Mouse (Mus musculus) heart, embryonic 16.5 days (tissue): ENCODE data around the gene Resp18. TPM values are rescaled to one million over a fixed set of nuclear protein-coding genes. Genes with fewer than 3 reads are reported as not detected.
"Not testable (repeated sequence)": the region's sequence is repeated elsewhere in the genome, so short reads cannot be mapped to it uniquely, and the experiment has no call there.

Experiments
- ATAC-seq: fragments of 200-750 bp; cut with Nextera tagmentation; replicated peaks from 2 replicates; pipeline ENCODE4 v1.8.0; 2017; ENCODE audit warnings: moderate number of reproducible peaks; ENCODE audit not compliant: insufficient read depth, low FRiP score; ENCODE audit errors: extremely low read depth
- H3K27ac ChIP-seq: fragments of 300-500 bp; sonication (generic); 2 replicates; pipeline ENCODE4 v1.5.1; 2014; ENCODE audit warnings: mild to moderate bottlenecking, low read length, control low read depth, moderate library complexity
- H3K27me3 ChIP-seq: fragments of 300-500 bp; sonication (generic); 2 replicates; pipeline ENCODE4 v1.6.1; 2014; ENCODE audit warnings: low read length, mixed read lengths; ENCODE audit not compliant: control insufficient read depth, insufficient read depth
- H3K36me3 ChIP-seq: fragments of 300-500 bp; sonication (generic); 2 replicates; pipeline ENCODE4 v1.6.1; 2014; ENCODE audit not compliant: control insufficient read depth, insufficient read depth
- H3K4me1 ChIP-seq: fragments of 300-500 bp; sonication (generic); 2 replicates; pipeline ENCODE4 v1.6.1; 2014; ENCODE audit warnings: low read length, mixed read lengths; ENCODE audit not compliant: control insufficient read depth, insufficient read depth
- H3K4me2 ChIP-seq: fragments of 300-500 bp; sonication (generic); 2 replicates; pipeline ENCODE4 v1.6.1; 2014; ENCODE audit warnings: low read depth, mild to moderate bottlenecking, control low read depth, low read length
- H3K4me3 ChIP-seq: fragments of 300-500 bp; sonication (generic); 2 replicates; pipeline ENCODE4 v1.5.1; 2014; ENCODE audit warnings: mild to moderate bottlenecking, control low read depth, low read length
- H3K9ac ChIP-seq: fragments of 300-500 bp; sonication (generic); 2 replicates; pipeline ENCODE4 v1.6.1; 2014; ENCODE audit warnings: low read length, control low read depth
- H3K9me3 ChIP-seq: fragments of 300-500 bp; sonication (generic); replicated peaks from 2 replicates; pipeline ENCODE4 v1.6.1; 2016; ENCODE audit warnings: low read length; ENCODE audit not compliant: control insufficient read depth
- WGBS: fragments of 180-500 bp; shearing (Covaris S2); extraction: QIAGEN DNeasy Blood & Tissue Kit; methylation state at CpG from one replicate; pipeline ENCODE4 v1.1.7; 2014; 5-methylcytosine and 5-hydroxymethylcytosine counted together
- polyA plus RNA-seq: library from polyadenylated mRNA; unstranded; fragments of >200 nt; fragmentation: Nextera tagmentation; extraction: Ambion mirVana; gene quantifications from 2 replicates; pipeline ENCODE4 v1.2.1, GENCODE M21; 2015

Resp18 gene
- polyA plus RNA-seq, 1 experiment from 2014 or later, result 0.76 TPM

DNA sequence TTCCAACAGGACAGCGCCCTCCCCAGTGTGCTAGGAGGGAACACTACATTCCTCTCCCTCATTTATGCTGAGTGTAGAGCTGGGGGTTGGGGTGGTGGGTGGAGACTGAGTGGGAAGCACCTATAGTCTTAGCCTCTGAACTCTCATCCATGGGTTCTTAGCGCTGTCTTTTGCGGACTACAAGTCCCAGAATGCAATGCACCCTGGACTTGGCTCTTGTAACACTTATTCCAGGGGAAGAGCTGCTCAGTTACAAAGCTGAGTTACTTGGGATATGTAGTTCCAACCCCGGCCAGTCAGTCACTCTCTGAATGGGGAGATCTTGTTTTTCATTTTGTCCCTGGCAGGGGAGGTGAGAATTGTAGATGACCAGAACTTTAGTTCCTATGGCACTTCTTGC, 33.4 kb downstream of the Resp18 start:
- ATAC-seq, result peak; percentile 30; the same call in 1 of the 2 replicates
- 28% methylated on average over 4 of the region's 4 CpGs for WGBS

DNA sequence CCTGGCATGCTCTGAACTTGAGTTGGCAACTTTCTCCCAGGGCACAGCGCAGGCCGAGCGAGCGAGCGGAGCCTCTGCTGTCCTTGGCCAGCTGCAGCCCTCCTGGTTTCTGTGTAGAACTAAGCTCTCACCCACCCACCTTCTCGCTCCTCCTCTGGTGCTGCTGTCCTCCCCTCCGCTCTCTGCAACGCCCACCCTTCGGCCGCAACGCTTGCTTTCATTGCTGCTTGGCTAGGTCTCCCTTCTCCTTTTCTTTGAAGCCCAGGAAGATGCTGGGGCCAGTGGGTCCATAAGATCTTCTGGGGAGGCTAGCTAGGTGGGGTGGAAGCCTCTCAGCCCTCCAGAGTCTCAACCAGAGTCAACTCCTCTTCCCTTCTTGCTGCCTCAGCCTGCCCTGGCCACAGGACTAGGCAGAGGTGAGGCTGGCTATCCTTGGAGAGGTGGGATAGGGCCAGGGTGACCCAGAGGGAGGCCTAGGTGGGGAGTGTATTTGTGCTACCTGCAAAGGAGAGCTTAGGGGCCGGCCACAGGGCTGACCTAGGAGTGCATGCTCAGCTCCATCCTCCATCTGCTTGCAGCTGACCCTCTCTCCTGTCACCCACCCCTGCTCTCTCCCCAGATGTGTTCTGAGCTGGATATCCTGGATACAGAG, 33.9 kb downstream of the Resp18 start:
- Histone ChIP-seq H3K4me1 (peaks cover 25% of the 10 kb centered on the region), H3K27me3 (no peaks in the 10 kb centered on the region), H3K9ac (no peak overlapping the region), H3K4me3 (no peak overlapping the region), H3K27ac (no peak overlapping the region), H3K9me3 (no peaks in the 10 kb centered on the region), H3K36me3 (peaks cover 24% of the 10 kb centered on the region), H3K4me2 (no peak overlapping the region)
- 89% methylated on average over 12 of the region's 12 CpGs for WGBS
- ATAC-seq, result no peak

More for the DNA sequence above, 33.4 kb downstream of the Resp18 start:
- no peaks in the 10 kb centered on the region for H3K27me3 ChIP-seq
- H3K4me2 ChIP-seq, result no peak overlapping the region
- H3K9ac ChIP-seq, result no peak overlapping the region
- no peak overlapping the region for H3K27ac ChIP-seq
- H3K36me3 ChIP-seq, result peaks cover 20% of the 10 kb centered on the region
- no peak overlapping the region for H3K4me3 ChIP-seq
- H3K9me3 ChIP-seq, result no peaks in the 10 kb centered on the region
- H3K4me1 ChIP-seq, result peaks cover 28% of the 10 kb centered on the region

DNA sequence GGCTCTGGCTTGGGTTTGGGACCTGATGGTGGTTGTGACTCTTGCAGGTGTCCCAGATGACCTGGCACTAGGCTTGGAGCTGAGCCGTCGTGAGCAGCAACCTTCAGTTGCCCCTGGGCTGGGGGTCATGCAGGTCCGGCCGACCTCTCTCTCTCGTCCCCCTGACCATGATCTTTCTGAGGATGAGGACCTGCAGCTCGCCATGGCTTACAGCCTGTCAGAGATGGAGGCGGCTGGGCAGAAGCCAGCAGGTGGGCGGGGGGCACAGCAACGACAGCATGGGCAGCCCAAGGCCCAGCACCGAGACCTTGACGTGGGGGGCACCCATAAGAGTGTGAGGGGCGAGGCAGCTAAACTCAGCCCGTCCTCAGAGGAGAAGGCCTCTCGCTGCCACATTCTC, 34.8 kb downstream of the Resp18 start:
- H3K27ac ChIP-seq, result no peak overlapping the region
- ATAC-seq, result no peak
- peaks cover 24% of the 10 kb centered on the region for H3K36me3 ChIP-seq
- H3K27me3 ChIP-seq, result no peaks in the 10 kb centered on the region
- no peaks in the 10 kb centered on the region for H3K9me3 ChIP-seq
- H3K4me3 ChIP-seq, result no peak overlapping the region
- H3K9ac ChIP-seq, result no peak overlapping the region
- peaks cover 20% of the 10 kb centered on the region for H3K4me1 ChIP-seq
- 93% methylated on average over 14 of the region's 14 CpGs for WGBS
- H3K4me2 ChIP-seq, result no peak overlapping the region

DNA sequence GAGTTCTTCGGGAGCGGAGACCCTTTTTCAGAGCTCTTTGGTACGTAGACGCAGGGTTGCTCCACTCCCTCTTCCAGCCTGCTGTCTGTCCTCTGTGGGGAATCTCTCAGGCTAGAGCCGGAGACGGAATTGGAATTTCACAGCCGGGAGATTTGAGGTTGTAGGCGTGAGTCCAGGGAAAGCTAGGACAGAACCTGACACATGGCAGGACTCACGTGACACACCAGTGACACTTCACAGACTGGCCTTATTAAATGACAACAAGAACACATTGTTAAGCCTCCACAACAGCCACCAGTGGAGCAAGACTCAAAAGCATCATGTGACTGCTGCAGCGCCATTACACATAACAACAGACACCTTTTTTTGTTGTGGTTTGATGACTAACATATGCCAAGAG, 38.6 kb downstream of the Resp18 start:
- Histone ChIP-seq H3K9ac (no peak overlapping the region), H3K4me2 (no peak overlapping the region), H3K4me3 (no peak overlapping the region), H3K36me3 (peaks cover 24% of the 10 kb centered on the region), H3K9me3 (no peaks in the 10 kb centered on the region), H3K4me1 (peaks cover 20% of the 10 kb centered on the region), H3K27ac (peak overlapping the region; percentile 21; the same call in 1 of the 2 replicates), H3K27me3 (no peaks in the 10 kb centered on the region)
- no peak for ATAC-seq
- 60% methylated on average over 10 of the region's 10 CpGs for WGBS

DNA sequence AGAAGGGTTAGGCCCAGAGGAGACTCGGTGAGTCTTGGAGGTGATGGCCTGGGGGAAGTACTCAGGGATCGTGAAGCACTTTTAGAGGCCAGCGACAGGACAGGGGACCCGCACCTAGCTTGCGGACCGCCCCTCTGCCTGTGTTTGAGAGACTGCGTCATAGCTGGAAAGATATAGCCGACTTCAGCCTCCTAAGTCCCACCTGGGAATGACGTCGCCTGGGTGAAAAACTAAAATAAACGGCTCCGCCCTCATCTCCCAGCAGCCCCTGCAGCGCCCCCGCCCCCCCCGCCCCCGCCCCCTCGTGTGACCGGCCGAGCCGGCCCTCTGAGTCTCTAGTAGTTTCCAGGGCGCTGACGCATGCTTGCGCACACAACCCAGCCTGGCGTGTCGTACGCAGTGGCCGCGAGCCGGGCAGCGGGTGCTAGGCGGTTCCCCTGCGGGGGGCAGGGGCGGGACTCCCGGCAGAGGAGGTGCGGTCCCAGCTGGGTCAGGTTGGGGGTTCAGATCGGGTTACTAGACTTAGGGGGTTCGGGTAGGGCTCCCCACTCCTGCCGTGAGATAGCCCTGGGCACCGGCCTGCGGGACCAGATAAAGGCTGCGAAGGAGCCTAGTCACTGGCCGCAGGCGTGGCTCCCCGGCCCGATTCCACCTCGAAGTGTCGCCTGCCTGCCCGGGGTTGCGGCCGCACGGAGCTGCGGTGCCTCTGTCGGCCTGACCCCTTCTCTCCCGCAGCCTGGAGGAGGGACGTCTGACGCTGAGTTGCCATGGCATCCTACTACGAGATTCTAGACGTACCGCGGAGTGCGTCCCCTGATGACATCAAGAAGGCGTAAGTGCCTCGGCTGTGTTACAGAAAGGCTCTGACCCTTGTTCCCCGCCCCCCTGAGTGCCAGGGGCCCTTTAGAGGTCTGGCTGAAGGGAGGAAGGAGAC, 41.8 kb downstream of the Resp18 start, which contains the start of gene Dnajb2:
Gene Dnajb2, plus strand, starts transcription at position 290 of the 934 bp plus-strand sequence.
- peaks cover 22% of the 10 kb centered on the region for H3K4me1 ChIP-seq
- ATAC-seq, result peak; percentile 90
- H3K36me3 ChIP-seq, result peaks cover 14% of the 10 kb centered on the region
- peak within 1 kb of the TSS; percentile 92 for H3K9ac ChIP-seq
- peak within 1 kb of the TSS; percentile 77 for H3K4me3 ChIP-seq
- 1% methylated on average over 62 of the region's 64 CpGs for WGBS
- H3K27ac ChIP-seq, result peak within 1 kb of the TSS; percentile 93
- peak within 1 kb of the TSS; percentile 94 for H3K4me2 ChIP-seq
- H3K9me3 ChIP-seq, result no peaks in the 10 kb centered on the region
- no peaks in the 10 kb centered on the region for H3K27me3 ChIP-seq

DNA sequence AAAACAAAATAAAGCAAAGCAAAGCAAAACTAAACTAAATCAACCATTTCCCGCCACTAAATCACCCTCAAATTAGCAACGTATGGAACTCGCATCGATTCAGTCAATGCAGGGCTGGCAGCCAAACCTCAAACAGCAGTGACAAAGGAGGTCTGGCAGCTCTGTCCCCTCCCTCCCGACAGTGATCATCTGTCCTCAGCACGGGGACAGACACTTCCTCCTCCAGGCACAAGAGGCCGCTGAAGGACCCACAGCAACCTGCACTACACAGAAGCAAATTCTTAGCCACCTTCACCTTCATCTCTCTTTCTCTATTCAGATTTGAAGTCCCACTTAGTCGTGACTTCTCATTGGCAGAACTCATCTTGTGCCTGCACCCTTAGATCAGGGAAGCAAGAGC, 43.6 kb downstream of the Resp18 start:
- no peak overlapping the region for H3K9ac ChIP-seq
- 1% methylated on average over 8 of the region's 8 CpGs for WGBS
- H3K27ac ChIP-seq, result peak overlapping the region; percentile 41; the same call in 1 of the 2 replicates
- H3K27me3 ChIP-seq, result no peaks in the 10 kb centered on the region
- peaks cover 22% of the 10 kb centered on the region for H3K4me1 ChIP-seq
- H3K36me3 ChIP-seq, result peaks cover 1% of the 10 kb centered on the region; the same call in 1 of the 2 replicates
- ATAC-seq, result peak; percentile 49; the same call in 1 of the 2 replicates
- H3K4me3 ChIP-seq, result no peak overlapping the region
- H3K9me3 ChIP-seq, result no peaks in the 10 kb centered on the region
- H3K4me2 ChIP-seq, result peak overlapping the region; percentile 19; the same call in 1 of the 2 replicates

DNA sequence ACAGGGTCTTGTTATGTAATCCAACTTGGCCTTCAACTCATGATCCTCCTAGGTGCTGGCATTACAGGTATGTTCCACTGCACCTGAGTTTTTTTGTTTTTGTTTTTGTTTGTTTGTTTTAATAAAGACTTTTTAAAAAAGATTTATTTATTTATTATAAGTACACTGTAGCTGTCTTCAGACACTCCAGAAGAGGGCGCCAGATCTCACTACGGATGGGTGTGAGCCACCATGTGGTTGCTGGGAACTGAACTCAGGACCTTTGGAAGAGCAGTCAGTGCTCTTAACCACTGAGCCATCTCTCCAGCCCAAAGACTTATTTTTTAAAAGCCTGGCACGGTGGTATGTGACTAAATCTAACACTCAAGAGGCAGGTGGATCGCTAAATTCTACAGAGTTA, 45.7 kb downstream of the Resp18 start:
- WGBS, result 70% methylated on average over 4 of the region's 4 CpGs
- not testable (repeated sequence) for H3K36me3 ChIP-seq, H3K4me2 ChIP-seq, H3K27me3 ChIP-seq, ATAC-seq, H3K27ac ChIP-seq, H3K9me3 ChIP-seq, H3K9ac ChIP-seq, H3K4me3 ChIP-seq
- peaks cover 16% of the 10 kb centered on the region for H3K4me1 ChIP-seq

DNA sequence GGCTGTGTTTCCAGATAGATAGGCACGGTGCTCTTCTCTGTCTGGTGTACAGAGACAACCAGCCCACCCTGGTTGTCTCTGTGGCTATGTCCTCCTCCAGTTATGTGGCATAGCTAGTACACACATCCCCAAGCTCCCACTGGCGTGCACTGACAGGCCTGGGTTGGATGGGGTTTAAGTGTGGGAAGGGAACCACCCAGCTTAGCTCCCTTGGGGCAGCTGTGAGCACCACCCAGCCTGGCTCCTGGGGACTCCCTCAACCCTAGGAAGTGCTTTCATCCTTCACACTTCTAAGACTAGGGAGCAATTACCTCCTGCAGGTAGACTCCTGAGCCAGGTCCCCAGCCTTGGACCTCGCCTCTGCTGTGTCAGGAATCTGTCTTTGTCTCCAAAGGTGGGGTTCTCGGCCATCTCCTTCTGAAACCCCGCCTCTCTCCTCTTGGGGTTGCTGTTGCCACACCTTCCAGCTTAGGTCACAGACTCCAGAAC, 46.5 kb downstream of the Resp18 start, which contains the start of gene A630095N17Rik:
Gene A630095N17Rik, minus strand, starts transcription at position 439 of the 489 bp plus-strand sequence.
- WGBS, result 70% methylated on average over 5 of the region's 5 CpGs
- Histone ChIP-seq H3K27me3 (no peaks in the 10 kb centered on the region), H3K27ac (no peak within 1 kb of the TSS), H3K4me1 (peaks cover 14% of the 10 kb centered on the region), H3K9me3 (no peaks in the 10 kb centered on the region), H3K4me3 (no peak within 1 kb of the TSS), H3K9ac (no peak within 1 kb of the TSS), H3K4me2 (no peak within 1 kb of the TSS), H3K36me3 (no peaks in the 10 kb centered on the region)
- no peak for ATAC-seq
